Mouse (Mus musculus) forebrain, embryonic 11.5 days (tissue): ENCODE measurements at regions not wholly inside any gene's neighbourhood (a gene's known extent, or its start where the extent isn't known, plus 50 kb on each side); places are given as distances from the start of the nearest gene placed in this dataset.

ENCODE experiments used
- ATAC-seq: fragments of 200-750 bp; cut with Nextera tagmentation; replicated peaks from 2 replicates; pipeline ENCODE4 v1.8.0; 2017; ENCODE audit warnings: moderate TSS enrichment; ENCODE audit not compliant: low FRiP score
- DNase-seq: peaks from one replicate; pipeline ENCODE4 v3.0.0-alpha.2; 2017; ENCODE audit warnings: low spot score
- H3K27ac ChIP-seq: fragments of 300-500 bp; sonication (generic); 2 replicates; pipeline ENCODE4 v1.5.1; 2014; ENCODE audit warnings: low read depth, low read length
- H3K27me3 ChIP-seq: fragments of 300-500 bp; sonication (generic); 2 replicates; pipeline ENCODE4 v1.6.1; 2014; ENCODE audit warnings: mild to moderate bottlenecking, low read length, mixed read lengths; ENCODE audit not compliant: control insufficient read depth, insufficient read depth
- H3K36me3 ChIP-seq: fragments of 300-500 bp; sonication (generic); 2 replicates; pipeline ENCODE4 v1.6.1; 2014; ENCODE audit warnings: mild to moderate bottlenecking, low read length, moderate library complexity, mixed read lengths; ENCODE audit not compliant: control insufficient read depth, insufficient read depth
- H3K4me1 ChIP-seq: fragments of 300-500 bp; sonication (generic); replicated peaks from 2 replicates; pipeline ENCODE4 v1.6.1; 2014; ENCODE audit warnings: low read length, mixed read lengths; ENCODE audit not compliant: control insufficient read depth, insufficient read depth
- H3K4me2 ChIP-seq: fragments of 300-500 bp; sonication (generic); 2 replicates; pipeline ENCODE4 v1.6.1; 2014; ENCODE audit warnings: low read depth, mild to moderate bottlenecking, low read length, moderate library complexity, mixed read lengths; ENCODE audit not compliant: severe bottlenecking
- H3K4me3 ChIP-seq: fragments of 300-500 bp; sonication (generic); 2 replicates; pipeline ENCODE4 v1.5.1; 2014; ENCODE audit warnings: low read depth, low read length
- H3K9ac ChIP-seq: fragments of 300-500 bp; sonication (generic); 2 replicates; pipeline ENCODE4 v1.6.1; 2014; ENCODE audit warnings: low read length
- H3K9me3 ChIP-seq: fragments of 300-500 bp; sonication (generic); 2 replicates; pipeline ENCODE4 v1.6.1; 2016; ENCODE audit warnings: low read length, mixed read lengths; ENCODE audit not compliant: control insufficient read depth
- WGBS: fragments of 180-500 bp; shearing (Covaris S2); extraction: QIAGEN DNeasy Blood & Tissue Kit; methylation state at CpG from one replicate; pipeline ENCODE4 v1.1.7; 2014; 5-methylcytosine and 5-hydroxymethylcytosine counted together

DNA sequence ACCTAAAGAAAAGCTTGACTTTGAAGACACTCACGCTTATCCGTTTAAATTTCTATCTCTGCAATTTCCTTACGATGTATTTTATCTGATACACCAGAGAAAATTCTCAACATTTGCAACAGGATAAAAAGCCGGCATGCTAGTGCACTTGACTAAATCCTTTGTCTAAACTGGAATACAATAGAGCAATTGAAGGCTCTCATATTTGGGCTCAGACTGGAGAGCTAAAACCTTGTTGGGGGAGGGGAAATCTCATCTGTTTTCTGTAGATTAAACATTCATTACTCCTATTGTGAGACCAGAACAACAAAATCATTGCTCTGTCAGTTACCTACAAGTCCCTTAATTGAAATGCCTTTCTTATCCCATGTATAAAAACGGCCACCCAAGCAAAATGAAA, 70.9 kb upstream of the Cerkl start:
- Histone ChIP-seq H3K4me1 (0 out of 2 replicates have a peak, but pooled peaks cover 2% of the 10 kb centered on the region), H3K9me3 (no peaks in the 10 kb centered on the region), H3K9ac (no peak overlapping the region), H3K4me3 (no peak overlapping the region), H3K27me3 (no peaks in the 10 kb centered on the region), H3K36me3 (no peaks in the 10 kb centered on the region), H3K4me2 (no peak overlapping the region), H3K27ac (no peak overlapping the region)
- no peak for ATAC-seq
- no peak for DNase-seq
- 17% methylated on average over 5 of the region's 5 CpGs for WGBS

DNA sequence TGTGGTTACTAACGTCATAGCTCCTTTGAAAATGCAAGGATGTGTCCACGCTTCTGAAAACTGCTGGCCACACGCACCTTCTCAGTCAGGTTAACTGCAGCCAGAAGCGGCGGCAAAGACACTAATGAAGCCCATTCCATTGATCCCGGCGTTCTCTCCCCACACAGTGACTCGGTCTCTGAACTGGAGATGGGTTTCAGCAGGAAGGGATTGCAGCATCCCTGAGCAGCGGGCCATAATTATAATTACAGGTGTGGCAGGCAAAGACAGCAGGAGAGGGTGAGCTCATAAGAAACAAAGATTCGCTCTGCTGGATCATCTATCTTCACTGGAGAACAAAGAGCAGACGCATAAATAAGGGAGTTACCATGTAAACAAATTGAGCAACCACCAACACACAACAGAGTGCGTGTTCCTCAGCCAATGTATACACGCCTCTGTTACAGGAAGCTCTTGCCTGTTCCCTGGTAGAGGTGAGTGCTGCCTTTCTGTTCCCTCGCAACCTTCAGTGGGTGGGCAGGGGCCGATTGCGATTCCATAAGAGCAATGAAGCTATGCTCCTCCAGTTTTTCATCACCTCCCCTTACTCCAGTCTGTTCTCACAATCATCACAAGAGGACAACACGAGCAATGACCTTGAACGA, 71.9 kb upstream of the Cerkl start:
- ATAC-seq (0 out of 2 replicates have a peak, but pooled peaks have one; percentile 30), DNase-seq (no peak)
- Histone ChIP-seq H3K9ac (no peak overlapping the region), H3K36me3 (no peaks in the 10 kb centered on the region), H3K4me2 (no peak overlapping the region), H3K27me3 (no peaks in the 10 kb centered on the region), H3K4me1 (0 out of 2 replicates have a peak, but pooled peaks cover 2% of the 10 kb centered on the region), H3K27ac (no peak overlapping the region), H3K9me3 (no peaks in the 10 kb centered on the region), H3K4me3 (no peak overlapping the region)
- 46% methylated on average over 18 of the region's 18 CpGs for whole genome bisulfite sequencing

DNA sequence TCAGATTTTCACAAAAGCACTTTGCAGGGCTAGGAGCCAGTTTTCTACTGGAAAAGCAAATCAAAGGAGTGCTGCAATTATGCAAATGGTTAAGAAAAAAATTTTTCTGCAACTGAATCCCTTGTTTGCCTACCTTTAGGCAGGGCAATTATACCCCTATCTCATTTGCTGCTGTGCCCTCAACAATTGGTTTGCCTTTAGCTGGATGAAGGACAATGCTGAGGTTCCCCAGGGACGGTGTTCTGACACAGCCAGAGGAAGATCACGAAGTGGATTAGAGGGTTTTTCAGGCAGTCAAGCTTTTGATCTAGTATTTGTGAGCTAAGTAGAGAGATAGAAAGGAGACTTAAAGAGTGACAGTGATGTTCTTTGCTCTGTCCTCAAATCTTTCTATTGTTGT, 72.6 kb upstream of the Cerkl start:
- Histone ChIP-seq H3K4me1 (0 out of 2 replicates have a peak, but pooled peaks cover 2% of the 10 kb centered on the region), H3K27me3 (no peaks in the 10 kb centered on the region), H3K9ac (no peak overlapping the region), H3K9me3 (no peaks in the 10 kb centered on the region), H3K27ac (no peak overlapping the region), H3K4me2 (no peak overlapping the region), H3K36me3 (no peaks in the 10 kb centered on the region), H3K4me3 (no peak overlapping the region)
- ATAC-seq (no peak), DNase-seq (no peak)
- 4% methylated on average over 2 of the region's 2 CpGs for WGBS

DNA sequence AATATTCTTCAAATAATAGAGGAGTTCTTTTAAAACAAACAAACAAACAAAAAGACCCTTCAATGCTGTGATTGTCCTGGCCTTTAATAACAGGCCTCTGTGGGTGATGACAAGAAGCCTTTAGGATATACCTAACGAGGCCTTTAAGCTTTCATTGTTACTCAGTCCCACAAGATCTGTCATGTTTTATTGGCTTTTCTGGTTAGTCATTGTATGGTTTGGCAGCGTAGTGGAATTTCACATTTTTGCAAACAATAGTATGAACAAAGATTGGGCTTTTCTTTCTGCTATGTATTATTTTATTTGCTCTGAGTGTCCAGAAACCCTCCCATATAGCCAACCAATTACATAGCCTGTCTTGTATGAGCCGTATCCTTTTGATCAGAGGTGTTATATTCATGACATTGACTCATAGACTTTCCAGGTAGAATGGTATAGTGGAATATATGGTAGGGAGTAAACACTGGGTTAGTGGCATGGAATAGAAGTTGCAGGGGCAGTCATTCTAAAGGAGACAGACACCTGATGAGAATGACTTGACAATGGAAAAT, 76.1 kb upstream of the Cerkl start:
- Histone ChIP-seq H3K4me3 (no peak overlapping the region), H3K4me1 (no peaks in the 10 kb centered on the region), H3K27ac (no peak overlapping the region), H3K9ac (no peak overlapping the region), H3K4me2 (no peak overlapping the region), H3K27me3 (no peaks in the 10 kb centered on the region), H3K9me3 (no peaks in the 10 kb centered on the region), H3K36me3 (no peaks in the 10 kb centered on the region)
- 56% methylated on average over 3 of the region's 3 CpGs for WGBS
- no peak for DNase-seq
- ATAC-seq = no peak

DNA sequence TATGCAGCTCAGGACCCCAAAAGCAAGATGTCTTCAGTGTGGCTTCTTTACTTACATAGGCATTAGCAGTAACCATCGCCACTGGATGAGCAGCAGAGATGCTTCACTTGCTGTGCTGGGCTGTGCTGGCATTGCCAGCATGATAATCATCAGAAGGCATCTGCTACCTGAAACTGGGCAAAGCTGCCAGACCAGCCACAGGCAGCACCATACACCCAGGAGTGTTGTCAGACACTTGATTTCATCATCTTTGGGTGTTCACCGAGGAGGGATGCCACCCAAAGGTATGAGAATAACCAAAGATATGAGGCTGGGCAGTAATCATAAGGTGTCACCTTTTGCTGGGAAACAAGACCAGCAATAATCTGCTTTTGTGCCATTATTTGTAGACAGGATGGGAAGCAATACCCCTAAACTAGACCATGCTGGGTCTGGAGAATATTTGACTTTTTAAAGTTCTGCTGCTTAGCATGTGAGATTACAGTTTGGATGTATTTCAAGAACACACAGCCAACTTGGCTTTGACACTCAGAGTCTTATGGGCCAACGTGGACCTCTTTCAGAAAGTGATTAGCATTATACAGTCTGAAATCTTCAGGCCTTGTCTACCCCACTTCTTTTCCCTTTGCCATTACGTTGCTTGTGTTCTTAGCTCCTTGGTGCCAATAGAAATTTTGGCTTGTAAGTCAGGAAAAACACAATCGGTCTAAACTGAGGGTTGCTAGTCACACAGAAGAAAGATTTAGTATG, 80.7 kb upstream of the Cerkl start:
- 90% methylated on average over 5 of the region's 5 CpGs for WGBS
- no peak overlapping the region for H3K4me2 ChIP-seq

DNA sequence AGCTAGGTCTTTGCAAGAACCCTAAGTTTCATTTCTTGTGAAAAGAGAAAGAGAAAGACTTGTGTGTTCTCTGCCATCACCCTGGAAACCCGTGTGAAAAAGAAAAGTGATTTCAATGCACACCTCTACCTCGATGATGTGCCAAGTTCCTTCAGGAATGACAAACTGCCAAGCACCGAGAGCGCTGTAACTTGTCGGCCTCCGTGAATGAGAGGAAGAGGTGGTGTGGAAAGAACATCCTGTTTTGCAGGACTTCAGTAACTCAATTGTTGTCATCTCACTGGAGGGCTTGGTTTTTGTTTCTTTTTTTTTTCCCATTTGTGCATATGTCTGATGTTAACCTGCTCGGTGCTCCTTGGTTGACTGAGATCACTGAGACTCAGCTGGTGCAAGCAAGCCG, 83.8 kb upstream of the Cerkl start:
- Histone ChIP-seq H3K4me3 (no peak overlapping the region), H3K27me3 (no peaks in the 10 kb centered on the region), H3K9ac (no peak overlapping the region), H3K4me2 (no peak overlapping the region), H3K27ac (no peak overlapping the region), H3K4me1 (no peaks in the 10 kb centered on the region), H3K9me3 (no peaks in the 10 kb centered on the region), H3K36me3 (no peaks in the 10 kb centered on the region)
- 90% methylated on average over 8 of the region's 8 CpGs for WGBS
- DNase-seq (no peak), ATAC-seq (no peak)

More for the DNA sequence above, 80.7 kb upstream of the Cerkl start:
- ATAC-seq (no peak), DNase-seq (no peak)
- Histone ChIP-seq H3K9ac (no peak overlapping the region), H3K4me1 (no peaks in the 10 kb centered on the region), H3K4me3 (no peak overlapping the region), H3K27me3 (no peaks in the 10 kb centered on the region), H3K36me3 (no peaks in the 10 kb centered on the region), H3K9me3 (no peaks in the 10 kb centered on the region), H3K27ac (no peak overlapping the region)

DNA sequence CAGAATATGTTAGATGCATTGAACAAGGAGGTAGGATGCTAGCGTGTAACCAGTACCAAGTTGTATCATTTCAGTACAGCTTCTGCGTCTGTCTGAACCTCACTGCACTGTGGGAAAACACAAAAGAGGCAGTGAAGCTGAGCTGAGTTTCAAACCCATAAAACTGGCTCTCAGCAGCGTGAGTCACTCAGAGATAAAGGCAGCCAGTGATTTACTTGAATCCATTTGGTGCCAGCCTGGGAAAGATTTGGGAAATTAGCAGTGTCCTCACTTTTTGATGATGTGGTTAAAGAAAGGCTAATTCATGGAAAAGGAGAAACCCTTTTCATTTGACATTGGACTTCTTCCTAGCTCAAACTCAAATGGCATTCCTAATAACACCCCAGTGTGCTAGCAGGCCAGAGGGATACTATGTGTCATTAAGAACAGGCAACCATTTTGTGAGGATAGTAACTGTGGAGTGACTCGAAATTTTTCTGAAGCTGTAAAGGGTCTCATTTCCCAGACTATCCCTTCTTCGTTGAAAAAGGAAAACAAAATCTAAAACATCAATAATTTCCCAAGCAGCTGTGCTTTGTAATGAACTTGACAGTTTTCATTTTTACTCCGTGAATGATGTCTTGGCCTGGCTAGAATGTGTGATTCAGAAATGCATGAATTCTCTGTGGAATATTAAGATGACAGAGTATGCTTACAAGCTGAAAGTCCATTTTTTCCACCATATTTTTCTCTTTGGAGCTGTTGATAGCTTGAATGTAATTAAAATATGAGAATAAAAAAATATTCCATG, 85.8 kb upstream of the Cerkl start:
- H3K4me2 ChIP-seq = no peak overlapping the region
- no peaks in the 10 kb centered on the region for H3K36me3 ChIP-seq
- H3K4me1 ChIP-seq = no peaks in the 10 kb centered on the region
- no peak overlapping the region for H3K27ac ChIP-seq
- no peaks in the 10 kb centered on the region for H3K27me3 ChIP-seq
- 84% methylated on average over 6 of the region's 6 CpGs for WGBS
- no peak for DNase-seq
- H3K4me3 ChIP-seq = no peak overlapping the region
- H3K9ac ChIP-seq = no peak overlapping the region
- no peaks in the 10 kb centered on the region for H3K9me3 ChIP-seq
- ATAC-seq = no peak

GRCm38 (mm10) chr2:79543456-79543855, 86.9 kb upstream of the Cerkl start:
- 88% methylated on average over 5 of the region's 5 CpGs for WGBS

More at GRCm38 (mm10) chr2:79543456-79543855, 86.9 kb upstream of the Cerkl start:
- no peak overlapping the region for H3K4me2 ChIP-seq
- H3K9ac ChIP-seq = no peak overlapping the region
- ATAC-seq = no peak
- H3K36me3 ChIP-seq = no peaks in the 10 kb centered on the region
- no peaks in the 10 kb centered on the region for H3K27me3 ChIP-seq
- H3K9me3 ChIP-seq = no peaks in the 10 kb centered on the region
- no peak overlapping the region for H3K27ac ChIP-seq
- no peak for DNase-seq
- no peak overlapping the region for H3K4me3 ChIP-seq
- no peaks in the 10 kb centered on the region for H3K4me1 ChIP-seq
